Mouse (Mus musculus): ENCODE measurements at regions not wholly inside any gene's neighbourhood (a gene's known extent, or its start where the extent isn't known, plus 50 kb on each side); places are given as distances from the start of the nearest gene placed in this dataset.
A peak's percentile ranks its signal among the peaks of the same experiment; 100 is the strongest.

GRCm38 (mm10) chr14:58701765-58702164, 440.9 kb downstream of the 1700129C05Rik start:
- Histone ChIP-seq H3K4me1 (ENCODE audit: control insufficient read depth, insufficient read depth) (no peaks in the 10 kb centered on the region), H3K4me2 (ENCODE audit: low read depth, low read length) (no peak overlapping the region), H3K27me3 (ENCODE audit: control insufficient read depth, insufficient read depth, low read length) (no peaks in the 10 kb centered on the region), H3K36me3 (replicated peaks; ENCODE audit: control insufficient read depth, insufficient read depth, low read length) (no peaks in the 10 kb centered on the region), H3K27ac (ENCODE audit: low read depth) (no peak overlapping the region), H3K9ac (replicated peaks; ENCODE audit: low read depth, low read length) (no peak overlapping the region), H3K4me3 (ENCODE audit: low read depth, low read length) (no peak overlapping the region), H3K9me3 (replicated peaks; ENCODE audit: control insufficient read depth, low read length) (no peaks in the 10 kb centered on the region)
- ATAC-seq (ENCODE audit: insufficient read depth, low read depth) (no peak), DNase-seq (ENCODE audit: low spot score) (peak; percentile 34)
- 23% methylated on average over 1 of the region's 1 CpGs for WGBS
- peak; percentile 54 for TF ChIP-seq CTCF (IDR thresholded peaks at IDR 0.05; ENCODE audit: low read depth)
- no peak for TF ChIP-seq EP300 (IDR thresholded peaks at IDR 0.05; ENCODE audit: low read depth)

DNA sequence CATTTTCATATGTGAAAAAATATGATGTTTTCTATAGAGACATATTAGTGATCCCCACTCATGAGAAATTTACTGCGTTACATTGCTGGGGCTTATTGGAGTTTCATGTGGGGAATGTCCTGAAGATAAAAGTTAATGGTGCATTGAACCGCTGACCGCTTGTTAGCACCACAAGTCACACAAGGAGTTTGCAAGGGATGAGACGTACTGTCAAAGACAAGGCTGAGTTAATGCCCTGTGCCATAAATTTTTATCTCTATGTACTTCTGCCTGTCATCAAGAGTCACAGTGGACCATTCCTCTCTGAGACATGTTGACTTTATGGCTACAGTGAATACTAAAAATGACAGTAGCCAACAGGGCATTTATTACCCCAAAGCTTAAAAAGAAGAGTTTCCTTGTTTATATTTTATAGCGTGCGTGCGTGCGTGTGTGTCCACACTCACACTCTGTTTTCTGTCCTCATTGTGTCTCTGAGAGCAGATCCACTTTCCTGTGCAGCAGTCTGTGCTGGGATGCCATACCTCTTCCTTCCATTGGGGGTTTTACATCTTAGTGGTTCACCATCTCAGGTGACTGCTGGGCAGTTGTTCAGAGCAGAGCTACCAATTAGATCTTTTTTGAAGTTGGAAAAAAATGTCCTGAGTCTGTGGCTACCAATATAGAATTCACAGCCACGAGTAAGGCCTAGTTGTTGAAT, 451.4 kb downstream of the 1700129C05Rik start:
- Histone ChIP-seq H3K4me3 (ENCODE audit: low read depth, low read length) (no peak overlapping the region), H3K27ac (ENCODE audit: low read depth) (no peak overlapping the region), H3K36me3 (replicated peaks; ENCODE audit: control insufficient read depth, insufficient read depth, low read length) (no peaks in the 10 kb centered on the region), H3K4me2 (ENCODE audit: low read depth, low read length) (no peak overlapping the region), H3K9me3 (replicated peaks; ENCODE audit: control insufficient read depth, low read length) (no peaks in the 10 kb centered on the region), H3K27me3 (ENCODE audit: control insufficient read depth, insufficient read depth, low read length) (no peaks in the 10 kb centered on the region), H3K4me1 (ENCODE audit: control insufficient read depth, insufficient read depth) (no peaks in the 10 kb centered on the region), H3K9ac (replicated peaks; ENCODE audit: low read depth, low read length) (no peak overlapping the region)
- TF ChIP-seq EP300 (IDR thresholded peaks at IDR 0.05; ENCODE audit: low read depth), result no peak
- no peak for TF ChIP-seq CTCF (IDR thresholded peaks at IDR 0.05; ENCODE audit: low read depth)
- WGBS, result 81% methylated on average over 9 of the region's 9 CpGs
- ATAC-seq (ENCODE audit: insufficient read depth, low read depth), result no peak
- DNase-seq (ENCODE audit: low spot score), result no peak

DNA sequence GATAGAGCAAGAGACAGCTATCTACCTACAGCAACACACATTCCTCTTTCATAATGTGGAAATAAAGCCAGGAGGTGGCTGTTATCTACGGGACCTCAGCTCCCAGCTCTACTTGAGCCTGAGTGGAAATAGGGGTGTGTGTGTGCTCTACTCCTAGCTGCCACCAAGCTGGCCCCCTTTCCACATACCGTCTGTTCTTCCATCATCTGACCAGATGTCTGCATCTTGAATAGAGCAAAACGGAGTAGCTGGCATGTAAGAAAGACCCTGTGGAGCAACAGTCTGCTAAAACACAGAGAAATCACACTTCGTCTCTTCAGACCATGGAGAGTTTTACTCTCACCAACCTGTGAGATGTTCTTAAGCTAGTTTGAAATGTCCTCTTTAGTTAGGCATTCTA, 454.9 kb downstream of the 1700129C05Rik start:
- WGBS, result 63% methylated on average over 4 of the region's 4 CpGs
- Histone ChIP-seq H3K27me3 (ENCODE audit: control insufficient read depth, insufficient read depth, low read length) (no peaks in the 10 kb centered on the region), H3K27ac (ENCODE audit: low read depth) (no peak overlapping the region), H3K4me1 (ENCODE audit: control insufficient read depth, insufficient read depth) (no peaks in the 10 kb centered on the region), H3K4me3 (ENCODE audit: low read depth, low read length) (no peak overlapping the region), H3K9ac (replicated peaks; ENCODE audit: low read depth, low read length) (no peak overlapping the region), H3K4me2 (ENCODE audit: low read depth, low read length) (no peak overlapping the region), H3K9me3 (replicated peaks; ENCODE audit: control insufficient read depth, low read length) (no peaks in the 10 kb centered on the region), H3K36me3 (replicated peaks; ENCODE audit: control insufficient read depth, insufficient read depth, low read length) (no peaks in the 10 kb centered on the region)
- DNase-seq (ENCODE audit: low spot score) (no peak), ATAC-seq (ENCODE audit: insufficient read depth, low read depth) (no peak)
- no peak for TF ChIP-seq EP300 (IDR thresholded peaks at IDR 0.05; ENCODE audit: low read depth)
- TF ChIP-seq CTCF (IDR thresholded peaks at IDR 0.05; ENCODE audit: low read depth), result no peak

GRCm38 (mm10) chr14:58678781-58679180, 463.9 kb downstream of the 1700129C05Rik start:
- Histone ChIP-seq H3K9ac (replicated peaks; ENCODE audit: low read depth, low read length) (no peak overlapping the region), H3K36me3 (replicated peaks; ENCODE audit: control insufficient read depth, insufficient read depth, low read length) (no peaks in the 10 kb centered on the region), H3K27ac (ENCODE audit: low read depth) (no peak overlapping the region), H3K27me3 (ENCODE audit: control insufficient read depth, insufficient read depth, low read length) (no peaks in the 10 kb centered on the region), H3K9me3 (replicated peaks; ENCODE audit: control insufficient read depth, low read length) (no peaks in the 10 kb centered on the region), H3K4me2 (ENCODE audit: low read depth, low read length) (no peak overlapping the region), H3K4me3 (ENCODE audit: low read depth, low read length) (no peak overlapping the region), H3K4me1 (ENCODE audit: control insufficient read depth, insufficient read depth) (0 out of 2 replicates have a peak, but pooled peaks cover 3% of the 10 kb centered on the region)
- ATAC-seq (ENCODE audit: insufficient read depth, low read depth), result no peak
- no peak for DNase-seq (ENCODE audit: low spot score)
- no peak for TF ChIP-seq CTCF (IDR thresholded peaks at IDR 0.05; ENCODE audit: low read depth)
- TF ChIP-seq EP300 (IDR thresholded peaks at IDR 0.05; ENCODE audit: low read depth), result no peak
- 58% methylated on average over 6 of the region's 6 CpGs for WGBS

- H3K4me2 ChIP-seq (ENCODE audit: low read depth, low read length), result no peak overlapping the region
- 0 out of 2 replicates have a peak, but pooled peaks cover 3% of the 10 kb centered on the region for H3K4me1 ChIP-seq (ENCODE audit: control insufficient read depth, insufficient read depth)
- H3K27ac ChIP-seq (ENCODE audit: low read depth), result no peak overlapping the region
- no peaks in the 10 kb centered on the region for H3K36me3 ChIP-seq (replicated peaks; ENCODE audit: control insufficient read depth, insufficient read depth, low read length)
- WGBS, result 35% methylated on average over 11 of the region's 11 CpGs
- ATAC-seq (ENCODE audit: insufficient read depth, low read depth), result no peak
- H3K9ac ChIP-seq (replicated peaks; ENCODE audit: low read depth, low read length), result 0 out of 2 replicates have a peak overlapping the region, but pooled peaks have one; percentile 20
- no peak for DNase-seq (ENCODE audit: low spot score)
- H3K4me3 ChIP-seq (ENCODE audit: low read depth, low read length), result no peak overlapping the region
- no peaks in the 10 kb centered on the region for H3K9me3 ChIP-seq (replicated peaks; ENCODE audit: control insufficient read depth, low read length)
- no peaks in the 10 kb centered on the region for H3K27me3 ChIP-seq (ENCODE audit: control insufficient read depth, insufficient read depth, low read length)
- no peak for TF ChIP-seq EP300 (IDR thresholded peaks at IDR 0.05; ENCODE audit: low read depth)
Measured at GRCm38 (mm10) chr14:58678126-58678656, 464.5 kb downstream of the 1700129C05Rik start.

GRCm38 (mm10) chr14:58675146-58675545, 467.5 kb downstream of the 1700129C05Rik start:
- TF ChIP-seq CTCF (IDR thresholded peaks at IDR 0.05; ENCODE audit: low read depth), result no peak
- TF ChIP-seq EP300 (IDR thresholded peaks at IDR 0.05; ENCODE audit: low read depth), result no peak
- Histone ChIP-seq H3K27ac (ENCODE audit: low read depth) (no peak overlapping the region), H3K9ac (replicated peaks; ENCODE audit: low read depth, low read length) (no peak overlapping the region), H3K27me3 (ENCODE audit: control insufficient read depth, insufficient read depth, low read length) (no peaks in the 10 kb centered on the region), H3K4me3 (ENCODE audit: low read depth, low read length) (no peak overlapping the region), H3K36me3 (replicated peaks; ENCODE audit: control insufficient read depth, insufficient read depth, low read length) (no peaks in the 10 kb centered on the region), H3K4me2 (ENCODE audit: low read depth, low read length) (no peak overlapping the region), H3K9me3 (replicated peaks; ENCODE audit: control insufficient read depth, low read length) (no peaks in the 10 kb centered on the region), H3K4me1 (ENCODE audit: control insufficient read depth, insufficient read depth) (0 out of 2 replicates have a peak, but pooled peaks cover 3% of the 10 kb centered on the region)
- ATAC-seq (ENCODE audit: insufficient read depth, low read depth) (no peak), DNase-seq (ENCODE audit: low spot score) (no peak)
- 81% methylated on average over 3 of the region's 3 CpGs for WGBS

Data from heart, postnatal 0 days (tissue).